Mouse (Mus musculus): ENCODE measurements around the gene Rhoh.

DNA sequence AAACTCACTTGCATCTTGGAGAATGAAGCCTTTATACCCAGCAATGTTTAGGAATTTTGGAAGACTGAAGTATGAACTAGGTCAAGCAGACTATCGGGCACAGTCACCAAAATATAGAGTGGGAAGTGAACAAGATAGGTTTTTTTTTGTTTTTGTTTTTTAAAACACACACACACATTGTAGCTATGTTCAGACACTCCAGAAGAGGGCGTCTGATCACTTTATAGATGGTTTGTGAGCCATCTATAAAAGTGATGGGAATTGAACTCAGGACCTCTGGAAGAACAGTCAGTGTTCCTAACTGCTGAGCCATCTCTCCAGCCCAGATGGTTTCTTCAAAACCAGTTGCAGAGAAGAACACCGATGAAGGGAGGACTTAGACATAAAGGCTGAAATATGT lies 27.9 kb upstream of the Rhoh start:
- TF ChIP-seq USF1 (IDR thresholded peaks at IDR 0.05; ENCODE audit: low read depth, low read length) (no peak), MAFK (IDR thresholded peaks at IDR 0.05; ENCODE audit: insufficient replicate concordance, low read length) (no peak), RCOR1 (conservative IDR thresholded peaks at IDR 0.05; ENCODE audit: low read depth, low read length) (no peak), SIN3A (IDR thresholded peaks at IDR 0.05; ENCODE audit: low read length) (no peak), NELFE (IDR thresholded peaks at IDR 0.05; ENCODE audit: low read depth, low read length) (no peak), EP300 (IDR thresholded peaks at IDR 0.05; ENCODE audit: low read length) (no peak), HCFC1 (IDR thresholded peaks at IDR 0.05; ENCODE audit: low read depth, low read length) (no peak), CTCF (conservative IDR thresholded peaks at IDR 0.05 in 1 of 2, IDR thresholded peaks at IDR 0.05 in 1 of 2; ENCODE audit: low read depth in 2 of 2, low read length in 2 of 2) (peak in 1 of 2 experiments; percentile 43; a peak in 2 of 4 replicates)

All from CH12.LX (cell line).